Mouse (Mus musculus) 3134 (cell line): ENCODE data around the gene Hand1.
"Not testable (repeated sequence)": the region's sequence is repeated elsewhere in the genome, so short reads cannot be mapped to it uniquely, and the experiment has no call there.

ENCODE experiments used
- DNase-seq: peaks from one replicate; pipeline ENCODE4 v3.0.0-alpha.2; 2011; ENCODE audit warnings: low spot score; ENCODE audit not compliant: insufficient read length; ENCODE audit errors: extremely low read depth

The Hand1 gene

GRCm38 (mm10) chr11:57832552-57833201 is at the start of gene Hand1:
Gene Hand1 (minus strand): TSS chr11:57832818.
- no peak for DNase-seq

DNA sequence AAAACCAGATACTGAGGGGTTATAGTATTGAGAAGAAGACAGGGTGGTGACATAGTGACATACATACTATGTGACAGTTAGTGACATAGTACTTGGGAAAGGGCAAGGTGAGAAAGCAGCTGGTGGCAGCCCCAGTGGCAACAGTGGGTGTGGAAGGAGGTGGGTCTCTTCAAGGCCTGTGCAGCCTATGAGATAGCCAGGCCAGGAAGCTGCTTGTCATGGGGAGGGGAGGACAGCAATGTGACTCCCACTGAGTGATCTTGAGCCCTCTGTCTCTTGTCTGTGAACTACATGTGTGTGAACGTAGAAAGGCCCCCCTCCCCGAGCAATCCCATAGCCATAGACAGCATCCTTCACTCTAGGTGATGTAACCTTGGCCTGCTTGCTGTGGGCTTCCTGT is 43.5 kb upstream of the Hand1 start:
- DNase-seq: no peak

DNA sequence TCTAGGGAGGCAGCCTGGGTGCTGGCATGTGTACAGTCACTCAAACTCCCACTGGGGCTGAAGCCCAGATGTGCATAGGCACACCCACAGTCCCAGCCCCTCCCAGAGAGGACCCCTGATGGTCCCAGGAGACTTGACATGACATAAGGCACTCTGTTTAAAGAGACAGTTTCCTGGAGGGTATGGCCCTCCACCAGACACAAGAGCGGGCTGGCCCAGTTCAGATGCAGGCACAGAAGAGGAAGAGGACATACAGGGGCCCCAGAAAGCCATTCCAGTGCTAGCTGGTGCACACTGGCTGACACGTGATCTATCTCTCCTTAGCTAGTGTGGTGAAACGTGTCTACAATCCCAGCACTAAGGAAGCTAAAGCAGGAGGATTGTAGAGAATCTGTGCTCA is 40.4 kb upstream of the Hand1 start:
- DNase-seq: no peak

DNA sequence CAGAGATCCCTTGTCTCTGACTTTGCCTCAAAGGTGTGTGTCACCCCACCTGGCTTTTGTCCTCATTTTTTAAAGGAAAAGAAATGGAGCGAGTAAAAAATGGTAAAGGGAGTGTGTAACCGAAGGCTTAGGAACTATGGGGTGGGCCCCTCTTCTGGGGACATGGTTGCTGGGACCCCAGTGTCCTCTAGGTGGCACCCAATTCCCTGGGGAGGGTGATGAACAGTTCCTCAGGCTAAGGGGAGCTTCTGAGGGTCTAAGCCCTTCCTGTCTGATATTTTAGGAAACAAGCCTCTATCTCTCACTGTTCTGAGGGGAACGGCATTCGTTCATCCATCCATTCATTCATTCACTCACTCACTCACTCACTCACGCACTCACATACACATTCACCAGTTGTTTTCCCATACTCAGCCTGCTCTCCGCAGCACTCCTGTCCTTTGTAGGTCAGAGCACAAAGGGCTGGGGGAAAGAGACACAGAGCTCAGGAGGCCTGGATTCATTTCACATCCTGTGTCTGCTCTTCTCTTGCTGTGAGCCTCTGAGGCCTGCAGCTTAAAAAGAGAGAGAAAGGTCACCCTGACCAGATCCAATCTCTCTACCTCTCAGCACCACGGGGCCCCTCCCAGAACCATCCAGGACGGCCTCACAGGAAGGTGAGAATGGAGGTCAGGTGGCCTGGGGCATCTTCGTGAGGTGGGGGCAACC is 36.3 kb upstream of the Hand1 start:
- no peak for DNase-seq

DNA sequence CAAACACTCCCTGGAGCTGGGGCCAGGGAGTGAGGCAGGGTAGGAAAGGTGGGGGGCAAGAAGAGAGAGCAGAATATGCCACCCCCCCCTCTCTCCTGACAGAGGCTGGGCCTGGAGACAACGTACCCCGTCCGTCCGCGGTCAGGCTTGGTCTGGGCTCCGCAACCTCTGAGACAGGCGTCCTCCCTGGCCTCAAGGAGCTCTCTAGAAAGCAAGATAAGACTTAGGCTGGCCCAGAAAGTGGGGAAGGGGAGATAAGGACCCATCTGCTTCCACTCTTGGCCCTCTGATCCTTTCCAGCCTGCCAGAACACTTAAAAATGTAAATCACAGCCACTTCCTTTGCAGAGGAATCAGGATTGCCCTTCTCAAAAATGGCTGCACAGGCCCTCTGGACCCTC is 33.8 kb upstream of the Hand1 start:
- no peak for DNase-seq

DNA sequence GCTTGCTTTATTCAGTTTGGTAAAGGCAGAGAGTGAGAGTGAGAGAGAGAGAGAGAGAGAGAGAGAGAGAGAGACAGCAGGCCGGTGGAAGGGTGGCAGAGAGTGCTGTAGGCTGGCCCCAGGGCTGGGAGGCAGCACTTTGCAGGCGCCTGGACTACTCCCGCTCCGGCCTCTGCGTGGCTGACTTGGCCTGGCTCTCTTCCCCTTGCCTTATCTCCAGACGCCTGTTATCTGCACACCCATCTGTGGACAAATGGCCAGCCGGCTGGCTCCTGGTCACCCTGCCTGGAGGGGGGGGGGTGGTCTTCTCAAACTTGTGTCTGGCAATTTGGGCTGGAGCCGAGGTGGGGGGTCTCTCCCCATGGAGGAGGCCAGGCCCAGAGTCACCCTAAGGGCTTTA is 32.0 kb upstream of the Hand1 start:
- DNase-seq: peak; percentile 20

DNA sequence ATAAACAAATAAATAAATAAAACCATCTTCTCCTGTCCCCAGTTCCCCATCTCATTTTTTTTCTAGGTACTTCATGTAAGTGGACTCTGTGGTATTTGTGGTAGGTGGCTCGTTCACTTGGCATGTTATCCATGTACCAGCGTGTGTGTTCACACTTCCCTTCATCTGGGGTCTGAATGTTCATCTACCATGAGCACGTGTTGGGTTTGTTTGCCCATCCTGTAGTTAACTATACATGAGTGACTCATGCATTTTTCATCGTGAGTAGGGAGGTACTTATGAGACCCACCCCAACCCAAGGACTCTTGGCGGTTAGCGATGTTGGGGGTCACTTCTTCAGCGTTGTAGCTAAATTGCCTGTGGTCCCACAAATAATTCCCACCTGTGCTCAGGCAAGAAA is 29.5 kb upstream of the Hand1 start:
- no peak for DNase-seq

DNA sequence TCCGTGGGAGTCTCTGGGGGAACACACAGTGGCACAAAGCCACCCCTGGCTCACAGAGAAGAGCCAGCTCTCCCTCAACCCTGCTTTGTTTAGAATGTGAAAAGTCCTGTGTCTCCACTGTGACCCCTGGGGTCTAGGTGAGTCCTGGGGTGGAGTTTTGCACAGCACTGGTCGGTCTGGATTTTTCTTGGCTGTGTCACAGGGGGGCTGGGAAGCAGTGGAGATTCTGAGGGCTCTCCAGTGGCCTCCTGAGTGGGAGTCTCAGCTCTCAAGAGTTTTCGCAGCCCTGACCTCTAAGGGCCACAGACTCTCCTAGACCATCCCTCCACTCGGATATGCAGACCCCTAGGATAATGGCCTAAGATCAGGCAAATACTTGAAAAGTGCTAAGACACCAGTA is 25.1 kb upstream of the Hand1 start:
- DNase-seq: no peak

DNA sequence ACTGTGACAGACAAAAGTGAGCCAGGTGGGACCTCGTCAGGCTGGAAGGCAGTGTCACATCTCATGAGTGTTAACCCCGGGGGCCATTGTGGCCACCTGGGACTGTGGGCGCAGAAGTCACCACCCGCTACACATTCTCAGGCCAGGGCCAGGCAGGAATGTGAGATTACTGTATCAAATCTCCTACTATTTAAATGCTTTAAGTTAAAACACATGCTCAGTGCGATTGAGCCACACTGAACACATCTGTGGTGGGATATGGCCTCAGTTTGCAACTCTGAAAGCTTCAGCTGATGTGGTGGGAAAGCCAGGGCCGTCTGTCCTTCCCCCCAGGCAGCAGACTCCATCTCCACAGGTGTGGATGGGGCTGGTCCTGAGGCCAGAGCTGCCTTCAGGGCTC is 21.0 kb upstream of the Hand1 start:
- no peak for DNase-seq

DNA sequence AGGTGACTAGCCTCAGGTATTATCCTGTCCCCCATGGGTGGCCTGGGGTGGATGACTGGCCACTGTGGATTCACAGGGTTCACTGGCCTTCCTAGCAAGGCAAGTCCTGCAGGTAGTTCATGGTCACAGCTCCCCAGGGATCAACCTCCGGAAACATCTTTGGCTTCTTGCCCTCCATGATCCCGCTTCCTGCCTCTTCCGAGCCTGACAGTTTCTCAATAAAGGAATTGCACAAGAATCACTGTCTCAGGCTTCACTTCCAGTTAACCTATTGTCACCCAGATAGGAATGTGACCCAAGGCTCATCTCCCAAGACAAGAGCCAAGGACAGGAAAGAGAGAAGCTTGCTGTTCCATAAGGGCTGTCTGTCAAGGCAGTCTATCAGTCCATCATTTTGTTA is 18.3 kb upstream of the Hand1 start:
- DNase-seq: no peak

DNA sequence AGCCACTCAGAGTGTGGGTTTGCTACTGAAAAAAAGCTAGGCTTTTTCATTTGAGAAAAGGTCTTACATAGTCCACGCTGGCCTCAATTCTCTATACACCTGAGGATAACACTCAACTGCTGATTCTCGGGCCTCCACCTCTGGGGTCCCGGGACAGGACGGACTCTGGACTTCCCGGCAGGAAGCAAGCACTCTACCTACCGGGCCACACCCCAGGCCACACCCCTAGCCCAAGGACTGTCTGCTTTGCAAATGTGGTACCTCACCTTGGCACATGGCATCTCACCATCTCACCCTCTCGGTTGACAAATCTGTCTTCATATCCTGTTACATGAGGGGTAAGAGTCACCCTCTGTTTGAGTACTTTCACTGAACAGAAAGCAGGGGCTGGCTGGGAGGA is 17.7 kb upstream of the Hand1 start:
- DNase-seq: no peak

DNA sequence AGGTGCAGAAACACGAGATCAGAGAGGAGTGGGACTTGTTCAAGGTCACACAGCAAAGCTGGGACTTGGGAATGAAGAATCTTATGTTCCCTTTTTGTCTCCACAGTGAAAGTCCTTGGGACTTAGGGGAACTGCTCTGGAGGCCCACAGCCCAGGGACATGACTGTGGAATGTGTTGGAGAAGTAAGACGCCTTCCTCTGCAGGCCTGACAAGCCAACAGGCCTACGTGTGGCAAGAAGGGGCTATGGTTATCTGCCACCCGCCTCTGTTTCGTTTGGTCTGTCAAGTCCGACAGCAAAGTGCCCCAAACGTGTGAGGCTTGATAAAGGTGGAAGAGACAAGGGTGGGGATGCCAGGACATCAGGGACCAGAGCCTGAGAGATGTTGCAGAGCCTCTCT is 14.8 kb upstream of the Hand1 start:
- no peak for DNase-seq

DNA sequence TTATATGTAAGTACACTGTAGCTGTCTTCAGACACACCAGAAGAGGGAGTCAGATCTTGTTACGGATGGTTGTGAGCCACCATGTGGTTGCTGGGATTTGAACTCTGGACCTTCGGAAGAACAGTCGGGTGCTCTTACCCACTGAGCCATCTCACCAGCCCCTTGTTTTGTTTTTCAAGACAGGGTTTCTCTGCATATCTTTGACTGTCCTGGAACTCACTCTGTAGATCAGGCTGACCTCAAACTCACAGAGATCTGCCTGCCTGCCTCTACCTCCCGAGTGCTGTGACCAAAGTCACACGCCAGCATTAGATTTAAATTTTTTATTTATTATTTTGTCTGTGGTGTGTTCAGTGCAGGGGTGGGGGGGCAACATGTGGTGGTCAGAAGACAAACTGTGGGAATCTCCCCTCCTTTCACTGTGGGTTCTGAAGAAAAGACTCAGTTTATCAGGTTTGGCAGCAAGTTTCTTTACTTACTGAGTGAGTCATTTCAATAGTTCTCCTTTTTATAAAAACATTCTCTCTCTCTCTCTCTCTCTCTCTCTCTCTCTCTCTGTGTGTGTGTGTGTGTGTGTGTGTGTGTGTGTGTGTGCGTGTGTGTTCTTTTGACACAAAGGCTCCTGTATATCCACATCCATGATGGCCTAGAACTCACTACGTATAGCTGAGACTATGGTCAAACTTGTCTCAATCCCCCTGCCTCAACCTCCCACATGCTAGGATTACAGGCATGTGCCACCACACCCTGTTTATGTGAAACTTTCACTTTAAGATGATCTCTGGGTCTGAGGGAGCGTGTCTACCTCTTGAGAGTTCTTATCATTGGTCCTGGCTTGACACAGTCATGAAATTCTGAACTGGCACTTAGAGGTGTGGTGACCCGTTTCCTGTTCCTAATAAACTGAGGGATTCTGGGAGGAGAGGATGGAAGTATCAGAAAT is 14.1 kb upstream of the Hand1 start:
- DNase-seq: not testable (repeated sequence)

DNA sequence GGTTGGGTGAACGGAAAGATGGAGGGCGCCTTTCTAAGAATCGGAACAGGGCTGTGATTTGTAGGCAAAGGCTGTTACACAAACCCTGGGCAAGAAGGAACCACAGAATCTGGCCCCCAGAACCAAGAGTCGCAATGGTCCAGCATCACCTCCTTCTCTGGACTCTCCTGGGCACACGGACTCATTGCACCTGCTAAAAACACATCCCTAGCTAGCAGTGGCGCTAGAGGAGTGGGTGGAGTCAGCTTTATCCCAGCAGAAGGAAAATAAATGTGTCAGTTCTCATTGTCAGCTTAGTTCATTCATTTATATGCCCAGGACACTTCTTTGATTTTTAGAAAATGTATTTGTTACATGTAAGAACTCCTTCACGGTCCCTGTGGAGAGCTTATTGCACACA is 8.8 kb upstream of the Hand1 start:
- no peak for DNase-seq

GRCm38 (mm10) chr11:57840986-57841385 is 8.4 kb upstream of the Hand1 start:
- no peak for DNase-seq

DNA sequence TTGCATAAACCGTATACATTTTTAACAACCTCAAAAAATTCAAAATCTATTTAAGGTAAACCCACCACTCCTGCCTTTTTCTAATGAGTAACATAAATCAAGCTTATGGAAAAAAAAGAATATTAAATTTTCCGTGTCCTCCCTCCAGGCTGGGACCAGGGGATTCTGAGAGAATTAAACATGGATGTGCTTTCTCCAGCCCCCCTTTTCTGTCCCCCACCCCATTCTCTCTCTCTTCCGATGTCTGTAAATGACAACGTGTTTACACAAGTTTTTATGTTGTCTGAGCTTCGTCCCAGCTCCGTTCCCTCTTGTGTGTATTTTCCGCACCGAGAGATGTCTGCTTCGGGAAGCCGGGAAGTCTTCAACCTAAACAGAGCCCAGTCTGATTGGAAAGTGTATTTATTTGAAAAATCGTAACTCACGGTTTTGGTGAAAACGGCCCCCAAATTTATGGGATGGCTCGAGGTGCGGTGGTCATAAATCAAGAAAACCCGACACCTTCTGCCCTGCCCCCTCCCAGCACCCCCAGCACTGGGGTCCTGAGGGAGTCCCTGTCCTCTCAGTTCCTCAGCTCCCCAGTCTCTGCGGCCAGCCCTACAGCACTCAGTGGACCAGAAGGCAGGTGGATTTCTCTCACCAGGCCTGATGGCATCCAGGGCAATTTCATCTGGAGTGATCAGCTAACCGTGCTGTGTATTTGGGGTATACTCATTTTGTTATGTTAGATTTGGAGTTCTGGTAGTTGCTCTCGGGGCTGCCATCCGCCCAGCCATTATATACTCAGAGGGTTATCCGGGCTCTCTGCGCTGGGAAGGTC is 5.5 kb upstream of the Hand1 start:
- DNase-seq: no peak

GRCm38 (mm10) chr11:57836872-57837680 is 4.5 kb upstream of the Hand1 start:
- no peak for DNase-seq

- no peak for DNase-seq
Measured at GRCm38 (mm10) chr11:57836401-57836800, 3.8 kb upstream of the Hand1 start.

DNA sequence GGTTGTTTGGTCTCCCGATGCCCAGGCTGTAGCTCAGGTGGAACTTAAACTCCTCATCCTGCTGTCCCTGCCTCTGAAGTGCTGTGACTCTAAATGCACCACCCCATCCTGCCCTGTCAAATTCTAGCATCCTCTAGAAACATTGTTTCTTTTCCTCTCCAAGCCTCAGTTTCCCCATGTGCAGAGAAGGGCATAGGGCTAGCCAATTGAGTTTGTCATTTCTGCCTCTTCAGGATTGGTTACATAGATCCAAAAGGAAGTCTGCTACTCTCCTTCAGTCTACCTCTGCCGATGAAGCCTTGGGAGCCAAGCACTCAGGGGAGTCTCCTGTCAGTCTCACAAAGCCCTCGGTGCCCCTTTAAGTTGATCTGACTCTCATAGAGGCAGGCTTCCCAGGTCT is 3.3 kb upstream of the Hand1 start:
- DNase-seq: no peak

DNA sequence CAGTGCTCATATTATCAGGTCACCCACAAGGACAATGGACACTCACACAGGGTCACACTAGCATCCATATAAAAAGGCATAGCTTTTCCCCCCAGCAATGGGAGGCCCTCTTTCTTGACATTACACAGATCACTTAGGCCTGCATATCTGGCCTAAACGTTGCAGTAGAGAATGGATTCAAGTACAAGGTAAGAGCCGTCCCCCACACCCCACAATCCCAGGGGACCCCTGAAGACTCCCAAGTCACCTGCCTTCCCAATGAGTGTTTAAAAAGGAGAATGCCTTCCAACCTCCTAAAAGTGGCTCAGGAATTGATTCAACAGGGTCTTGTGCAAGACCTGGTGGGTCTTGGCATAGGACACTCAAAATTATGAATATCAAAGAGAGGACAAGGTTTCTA is 2.7 kb upstream of the Hand1 start:
- DNase-seq: no peak
